Mouse (Mus musculus): ENCODE results near the gene Lpar5. TPM values are rescaled to one million over a fixed set of nuclear protein-coding genes. Genes with fewer than 3 reads are reported as not detected.

Gene Lpar5
- polyA plus RNA-seq, 1 experiment from 2014 or later, result 0.55 TPM

DNA sequence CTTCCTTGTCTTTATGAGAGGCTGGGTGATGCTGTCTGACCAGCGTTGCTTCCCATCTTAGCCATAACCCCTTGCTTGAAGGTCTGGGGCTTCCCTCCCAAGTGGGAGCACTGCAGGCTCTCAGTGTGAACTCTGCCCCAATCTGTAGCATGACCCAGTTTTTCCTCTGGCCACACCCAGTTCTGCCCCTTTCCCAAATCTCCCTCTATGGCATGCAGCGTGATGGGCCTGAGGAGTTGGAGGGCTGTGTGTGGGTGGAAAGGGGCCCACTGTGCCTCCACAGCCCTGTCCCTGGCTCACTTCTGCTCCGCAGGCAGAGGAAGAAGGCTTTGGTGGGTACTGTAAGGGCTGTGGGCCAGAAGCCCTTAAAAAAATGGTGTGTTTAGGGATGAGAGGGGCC, 30.8 kb downstream of the Lpar5 start:
- ATAC-seq (ENCODE audit: low FRiP score), result no peak
- Histone ChIP-seq H3K4me3 (peak overlapping the region; percentile 98), H3K4me1 (replicated peaks) (peaks cover 34% of the 10 kb centered on the region), H3K9me3 (no peaks in the 10 kb centered on the region), H3K27me3 (no peaks in the 10 kb centered on the region), H3K9ac (peak overlapping the region; percentile 97), H3K27ac (peak overlapping the region; percentile 88), H3K4me2 (peak overlapping the region; percentile 89), H3K36me3 (peaks cover 52% of the 10 kb centered on the region)
- WGBS, result 52% methylated on average over 3 of the region's 3 CpGs

DNA sequence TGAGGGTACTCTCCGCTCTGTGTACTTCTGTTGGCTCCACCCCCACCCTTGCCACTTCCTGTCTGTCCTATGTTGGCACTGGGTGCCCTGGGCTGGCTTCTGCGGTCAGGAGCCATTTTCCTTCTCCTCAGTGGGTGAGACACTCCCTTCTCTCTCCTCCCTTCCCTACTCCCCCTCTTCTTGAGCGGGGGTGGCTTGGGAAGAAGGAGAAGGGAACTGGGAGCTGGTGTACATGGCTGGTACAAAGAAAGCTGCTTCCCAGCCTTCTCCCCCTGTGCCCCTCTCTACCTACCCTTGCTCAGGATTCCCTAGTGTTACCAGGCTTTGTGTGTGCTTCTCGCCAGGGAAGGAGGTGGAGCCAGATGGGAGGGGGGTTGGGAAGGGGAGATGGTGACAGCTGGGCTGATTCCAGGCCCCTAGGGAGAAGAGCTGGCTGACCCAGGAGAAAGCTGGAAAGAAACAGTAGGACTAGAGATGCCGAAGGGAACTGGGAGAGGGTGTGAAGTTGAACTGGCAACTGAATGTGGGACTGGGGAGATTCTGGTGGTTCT, 31.8 kb downstream of the Lpar5 start:
- peak overlapping the region; percentile 97 for H3K9ac ChIP-seq
- 34% methylated on average over 5 of the region's 5 CpGs for WGBS
- H3K27ac ChIP-seq, result peak overlapping the region; percentile 88
- no peaks in the 10 kb centered on the region for H3K27me3 ChIP-seq
- H3K4me3 ChIP-seq, result peak overlapping the region; percentile 98
- peaks cover 34% of the 10 kb centered on the region for H3K4me1 ChIP-seq (replicated peaks)
- ATAC-seq (ENCODE audit: low FRiP score), result no peak
- peak overlapping the region; percentile 89 for H3K4me2 ChIP-seq
- no peaks in the 10 kb centered on the region for H3K9me3 ChIP-seq
- H3K36me3 ChIP-seq, result peaks cover 61% of the 10 kb centered on the region

GRCm38 (mm10) chr6:125101444-125101843, 33.7 kb downstream of the Lpar5 start:
- no peak overlapping the region for H3K27ac ChIP-seq
- peaks cover 81% of the 10 kb centered on the region for H3K36me3 ChIP-seq
- H3K9ac ChIP-seq, result no peak overlapping the region
- H3K4me1 ChIP-seq (replicated peaks), result peaks cover 34% of the 10 kb centered on the region
- no peak for ATAC-seq (ENCODE audit: low FRiP score)
- no peaks in the 10 kb centered on the region for H3K27me3 ChIP-seq
- 84% methylated on average over 9 of the region's 9 CpGs for WGBS
- H3K4me2 ChIP-seq, result no peak overlapping the region
- no peak overlapping the region for H3K4me3 ChIP-seq
- no peaks in the 10 kb centered on the region for H3K9me3 ChIP-seq

DNA sequence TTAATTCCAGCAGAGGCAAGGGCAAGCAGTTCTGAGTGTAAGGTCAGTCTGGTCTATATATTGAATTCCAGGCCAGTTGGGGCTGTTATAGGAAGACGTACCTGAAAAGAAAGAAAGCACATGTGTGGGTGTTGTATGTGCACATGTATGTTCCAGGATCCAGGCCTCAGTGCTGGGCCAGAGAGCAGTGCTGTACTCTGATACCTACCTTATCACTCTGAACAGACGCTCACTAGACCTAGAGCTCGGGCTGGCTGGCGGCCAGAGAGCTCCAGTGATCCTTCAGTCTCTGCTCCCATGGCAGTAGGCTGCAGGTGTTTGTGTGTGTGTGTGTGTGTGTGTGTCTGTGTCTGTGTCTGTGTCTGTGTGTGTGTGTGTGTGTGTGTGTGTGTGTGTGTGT, 36.5 kb downstream of the Lpar5 start:
- H3K27me3 ChIP-seq, result no peaks in the 10 kb centered on the region
- H3K4me2 ChIP-seq, result no peak overlapping the region
- H3K9me3 ChIP-seq, result no peaks in the 10 kb centered on the region
- no peak overlapping the region for H3K9ac ChIP-seq
- peaks cover 15% of the 10 kb centered on the region for H3K4me1 ChIP-seq (replicated peaks)
- ATAC-seq (ENCODE audit: low FRiP score), result no peak
- H3K4me3 ChIP-seq, result no peak overlapping the region
- peaks cover 98% of the 10 kb centered on the region for H3K36me3 ChIP-seq
- 96% methylated on average over 4 of the region's 4 CpGs for WGBS
- no peak overlapping the region for H3K27ac ChIP-seq

DNA sequence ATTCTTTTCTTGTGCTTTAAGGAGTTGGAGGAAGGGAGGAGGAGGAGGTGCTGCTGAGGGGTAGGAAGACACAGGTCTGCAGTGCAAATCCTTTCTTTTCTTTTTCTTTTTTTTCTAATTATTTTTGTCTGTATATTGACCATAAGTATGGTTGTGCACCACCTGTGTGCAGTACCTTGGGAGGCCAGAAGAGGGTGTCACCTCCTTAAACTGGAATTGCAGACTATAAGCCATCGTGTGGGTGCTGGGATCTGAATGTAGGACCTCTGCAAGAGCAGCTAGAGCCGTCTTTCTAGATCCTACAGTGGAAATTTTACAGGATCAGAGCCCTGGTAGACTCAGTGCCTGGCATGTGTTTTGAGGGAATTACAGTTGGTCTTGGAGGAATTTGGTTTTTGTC, 40.0 kb downstream of the Lpar5 start:
- no peak overlapping the region for H3K9ac ChIP-seq
- H3K36me3 ChIP-seq, result peaks cover 98% of the 10 kb centered on the region
- H3K9me3 ChIP-seq, result no peaks in the 10 kb centered on the region
- no peaks in the 10 kb centered on the region for H3K4me1 ChIP-seq (replicated peaks)
- H3K4me3 ChIP-seq, result no peak overlapping the region
- H3K4me2 ChIP-seq, result no peak overlapping the region
- H3K27me3 ChIP-seq, result no peaks in the 10 kb centered on the region
- no peak overlapping the region for H3K27ac ChIP-seq
- no peak for ATAC-seq (ENCODE audit: low FRiP score)
- WGBS, result 95% methylated on average over 2 of the region's 2 CpGs

GRCm38 (mm10) chr6:125109371-125109770, 41.7 kb downstream of the Lpar5 start:
- H3K36me3 ChIP-seq, result peaks cover 100% of the 10 kb centered on the region
- H3K27ac ChIP-seq, result no peak overlapping the region
- ATAC-seq (ENCODE audit: low FRiP score), result no peak
- H3K9me3 ChIP-seq, result no peaks in the 10 kb centered on the region
- 91% methylated on average over 14 of the region's 14 CpGs for WGBS
- H3K9ac ChIP-seq, result no peak overlapping the region
- no peak overlapping the region for H3K4me3 ChIP-seq
- no peaks in the 10 kb centered on the region for H3K4me1 ChIP-seq (replicated peaks)
- H3K27me3 ChIP-seq, result no peaks in the 10 kb centered on the region
- no peak overlapping the region for H3K4me2 ChIP-seq

GRCm38 (mm10) chr6:125110927-125111326, 43.2 kb downstream of the Lpar5 start:
- ATAC-seq (ENCODE audit: low FRiP score), result no peak
- H3K4me3 ChIP-seq, result no peak overlapping the region
- no peak overlapping the region for H3K27ac ChIP-seq
- H3K4me1 ChIP-seq (replicated peaks), result no peaks in the 10 kb centered on the region
- peaks cover 97% of the 10 kb centered on the region for H3K36me3 ChIP-seq
- 94% methylated on average over 7 of the region's 7 CpGs for WGBS
- H3K27me3 ChIP-seq, result no peaks in the 10 kb centered on the region
- H3K4me2 ChIP-seq, result no peak overlapping the region
- H3K9ac ChIP-seq, result no peak overlapping the region
- H3K9me3 ChIP-seq, result no peaks in the 10 kb centered on the region

- WGBS, result 95% methylated on average over 11 of the region's 11 CpGs
- no peak overlapping the region for H3K4me2 ChIP-seq
- ATAC-seq (ENCODE audit: low FRiP score), result no peak
- no peaks in the 10 kb centered on the region for H3K9me3 ChIP-seq
- H3K4me1 ChIP-seq (replicated peaks), result no peaks in the 10 kb centered on the region
- no peak overlapping the region for H3K4me3 ChIP-seq
- H3K27me3 ChIP-seq, result no peaks in the 10 kb centered on the region
- H3K36me3 ChIP-seq, result peaks cover 97% of the 10 kb centered on the region
- no peak overlapping the region for H3K9ac ChIP-seq
- H3K27ac ChIP-seq, result no peak overlapping the region
Measured at GRCm38 (mm10) chr6:125112553-125112952, 44.8 kb downstream of the Lpar5 start.

- WGBS, result 95% methylated on average over 8 of the region's 8 CpGs
- peaks cover 95% of the 10 kb centered on the region for H3K36me3 ChIP-seq
Measured at GRCm38 (mm10) chr6:125119387-125119786, 51.7 kb downstream of the Lpar5 start.

GRCm38 (mm10) chr6:125128724-125129123, 61.0 kb downstream of the Lpar5 start:
- H3K4me1 ChIP-seq (replicated peaks), result peaks cover 19% of the 10 kb centered on the region
- no peak for ATAC-seq (ENCODE audit: low FRiP score)
- no peaks in the 10 kb centered on the region for H3K27me3 ChIP-seq
- no peak overlapping the region for H3K27ac ChIP-seq
- H3K4me3 ChIP-seq, result no peak overlapping the region
- WGBS, result 93% methylated on average over 12 of the region's 12 CpGs
- H3K36me3 ChIP-seq, result peaks cover 71% of the 10 kb centered on the region
- H3K9me3 ChIP-seq, result no peaks in the 10 kb centered on the region
- no peak overlapping the region for H3K4me2 ChIP-seq
- no peak overlapping the region for H3K9ac ChIP-seq

More at GRCm38 (mm10) chr6:125119387-125119786, 51.7 kb downstream of the Lpar5 start:
- Histone ChIP-seq H3K27me3 (no peaks in the 10 kb centered on the region), H3K4me3 (no peak overlapping the region), H3K9me3 (no peaks in the 10 kb centered on the region), H3K4me2 (no peak overlapping the region), H3K4me1 (replicated peaks) (no peaks in the 10 kb centered on the region), H3K9ac (no peak overlapping the region), H3K27ac (no peak overlapping the region)
- ATAC-seq (ENCODE audit: low FRiP score), result no peak

DNA sequence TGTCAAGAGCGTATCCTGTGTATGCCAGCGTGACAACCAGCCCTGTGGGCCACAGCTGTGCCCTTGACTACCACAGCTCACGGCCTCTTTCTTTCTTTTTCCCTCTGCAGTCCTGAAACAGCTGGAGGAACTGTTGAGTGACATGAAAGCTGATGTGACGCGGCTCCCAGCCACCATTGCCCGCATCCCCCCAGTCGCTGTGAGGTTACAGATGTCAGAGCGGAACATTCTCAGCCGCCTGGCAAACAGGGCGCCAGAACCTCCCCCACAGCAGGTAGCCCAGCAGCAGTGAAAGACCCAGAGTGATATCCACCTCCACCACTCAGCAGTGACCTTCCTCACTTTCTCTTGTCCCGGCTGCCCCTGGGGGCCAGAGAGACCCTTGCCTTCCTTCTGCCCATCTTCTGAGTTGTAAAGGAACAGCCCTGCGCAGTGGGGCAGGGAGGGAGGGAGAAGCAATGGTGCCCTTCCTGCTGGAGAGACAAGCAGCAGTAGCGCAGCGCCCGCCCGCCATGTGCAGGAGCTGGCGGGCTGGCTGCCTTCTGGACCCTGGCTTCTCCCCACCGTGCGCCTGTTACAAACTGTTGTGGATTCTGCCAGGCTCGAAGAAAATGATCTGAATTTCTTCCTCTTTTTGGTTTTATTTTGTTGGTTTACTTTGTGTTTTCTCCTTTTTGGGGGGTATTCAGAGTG, 62.1 kb downstream of the Lpar5 start:
- Histone ChIP-seq H3K27me3 (no peaks in the 10 kb centered on the region), H3K4me2 (no peak overlapping the region), H3K36me3 (peaks cover 71% of the 10 kb centered on the region), H3K9me3 (no peaks in the 10 kb centered on the region), H3K27ac (no peak overlapping the region), H3K4me1 (replicated peaks) (peaks cover 19% of the 10 kb centered on the region), H3K4me3 (no peak overlapping the region), H3K9ac (no peak overlapping the region)
- 85% methylated on average over 20 of the region's 20 CpGs for WGBS
- ATAC-seq (ENCODE audit: low FRiP score), result no peak

DNA sequence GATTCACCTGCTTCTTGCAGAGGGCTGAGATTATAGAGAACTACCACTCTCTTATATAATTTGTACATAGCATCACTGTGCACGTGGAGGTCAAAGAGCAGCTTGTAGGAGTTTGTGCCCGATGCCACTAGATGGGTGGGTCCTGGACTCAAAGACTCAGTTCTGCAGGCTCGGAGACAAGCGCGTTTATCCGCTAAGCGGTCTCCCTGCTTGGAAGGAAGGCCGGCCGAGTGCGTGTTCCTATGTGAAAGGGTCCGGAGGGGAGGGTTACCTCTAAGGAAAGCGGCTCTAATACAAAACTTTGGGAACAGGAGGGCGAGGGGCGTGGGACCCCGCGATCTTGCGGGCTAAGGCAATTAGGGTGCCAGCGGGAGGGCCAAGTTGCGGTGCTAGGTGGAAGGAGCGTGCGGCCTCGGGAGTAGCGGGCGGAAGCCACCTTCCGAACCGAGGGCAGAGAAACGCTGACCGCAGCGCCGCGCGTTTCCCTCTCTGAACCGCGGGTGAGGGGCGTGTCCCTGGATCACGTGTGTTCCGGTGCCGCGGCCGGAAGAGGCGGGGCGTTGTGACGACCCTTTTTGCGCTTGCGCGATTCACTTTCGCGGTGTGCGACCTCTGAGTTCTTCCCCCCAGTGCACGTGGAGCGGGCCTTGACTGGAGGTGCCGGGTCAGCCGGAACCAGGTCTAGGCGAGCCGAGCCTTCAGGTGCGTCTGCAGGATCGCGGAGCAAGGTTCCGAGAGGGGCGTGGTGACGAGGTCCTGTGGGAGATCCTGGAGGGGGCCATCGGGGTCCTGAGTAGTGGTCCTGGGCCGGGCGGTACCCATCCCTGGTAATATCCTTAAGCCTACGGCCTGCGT, 63.8 kb downstream of the Lpar5 start, which contains the start of gene Nop2:
Gene Nop2, plus strand, starts transcription at position 608 of the 855 bp plus-strand sequence.
- Histone ChIP-seq H3K36me3 (peaks cover 70% of the 10 kb centered on the region), H3K4me1 (replicated peaks) (peaks cover 19% of the 10 kb centered on the region), H3K9ac (peak within 1 kb of the TSS; percentile 88), H3K4me2 (peak within 1 kb of the TSS; percentile 89), H3K27me3 (no peaks in the 10 kb centered on the region), H3K27ac (peak within 1 kb of the TSS; percentile 86), H3K4me3 (peak within 1 kb of the TSS; percentile 71), H3K9me3 (no peaks in the 10 kb centered on the region)
- peak; percentile 97 for ATAC-seq (ENCODE audit: low FRiP score)
- under 1% methylated on average over 66 of the region's 66 CpGs for WGBS
